Mouse (Mus musculus) stomach, embryonic 14.5 days (tissue): Measurements from ENCODE around the gene Pllp. TPM values are rescaled to one million over a fixed set of nuclear protein-coding genes. Genes with fewer than 3 reads are reported as not detected.
A peak's percentile ranks its signal among the peaks of the same experiment; 100 is the strongest.

ENCODE experiments used
- ATAC-seq: fragments of 200-750 bp; cut with Nextera tagmentation; 2 replicates; pipeline ENCODE4 v1.8.0; 2017; ENCODE audit warnings: low read depth, moderate TSS enrichment; ENCODE audit not compliant: insufficient number of reproducible peaks, insufficient read depth, low FRiP score
- H3K27ac ChIP-seq: fragments of 300-500 bp; sonication (generic); 2 replicates; pipeline ENCODE4 v1.5.1; 2014; ENCODE audit warnings: mild to moderate bottlenecking, low read length, moderate library complexity, mixed read lengths
- H3K27me3 ChIP-seq: fragments of 300-500 bp; sonication (generic); 2 replicates; pipeline ENCODE4 v1.6.1; 2014; ENCODE audit warnings: low read length, control low read depth, mixed read lengths; ENCODE audit not compliant: control insufficient read depth, insufficient read depth
- H3K36me3 ChIP-seq: fragments of 300-500 bp; sonication (generic); 2 replicates; pipeline ENCODE4 v1.6.1; 2014; ENCODE audit warnings: mild to moderate bottlenecking, control low read depth, low read length, moderate library complexity, mixed read lengths; ENCODE audit not compliant: control insufficient read depth, insufficient read depth
- H3K4me1 ChIP-seq: fragments of 300-500 bp; sonication (generic); 2 replicates; pipeline ENCODE4 v1.6.1; 2014; ENCODE audit warnings: low read length, control low read depth, mixed read lengths; ENCODE audit not compliant: control insufficient read depth, insufficient read depth
- H3K4me2 ChIP-seq: fragments of 300-500 bp; sonication (generic); replicated peaks from 2 replicates; pipeline ENCODE4 v1.6.1; 2014; ENCODE audit warnings: low read depth, low read length, control low read depth
- H3K4me3 ChIP-seq: fragments of 300-500 bp; sonication (generic); 2 replicates; pipeline ENCODE4 v1.5.1; 2014; ENCODE audit warnings: low read depth, low read length, control low read depth
- H3K9ac ChIP-seq: fragments of 300-500 bp; sonication (generic); replicated peaks from 2 replicates; pipeline ENCODE4 v1.6.1; 2014; ENCODE audit warnings: low read depth, mild to moderate bottlenecking, control low read depth, low read length, moderate library complexity, mixed read lengths
- H3K9me3 ChIP-seq: fragments of 300-500 bp; sonication (generic); 2 replicates; pipeline ENCODE4 v1.6.1; 2016; ENCODE audit warnings: low read depth, low read length, control low read depth; ENCODE audit not compliant: control insufficient read depth
- WGBS: fragments of 180-500 bp; shearing (Covaris S2); extraction: QIAGEN DNeasy Blood & Tissue Kit; methylation state at CpG from one replicate; pipeline ENCODE4 v1.1.7; 2014; 5-methylcytosine and 5-hydroxymethylcytosine counted together
- polyA plus RNA-seq: library from polyadenylated mRNA; unstranded; fragments of >200 nt; fragmentation: Nextera tagmentation; extraction: Ambion mirVana; gene quantifications from 2 replicates; pipeline ENCODE4 v1.2.1, GENCODE M21; 2014

The Pllp gene
- polyA plus RNA-seq, 1 experiment from 2014 or later: 65.6 TPM

- peak; percentile 83 for ATAC-seq
- H3K27ac ChIP-seq: peak overlapping the region; percentile 87
Measured at GRCm38 (mm10) chr8:94682732-94683524, 13.2 kb downstream of the Pllp start.

GRCm38 (mm10) chr8:94680414-94680813 is 15.7 kb downstream of the Pllp start:
- Histone ChIP-seq H3K9ac (no peak overlapping the region), H3K36me3 (no peaks in the 10 kb centered on the region), H3K27me3 (no peaks in the 10 kb centered on the region), H3K9me3 (no peaks in the 10 kb centered on the region), H3K4me1 (peaks cover 10% of the 10 kb centered on the region), H3K4me2 (no peak overlapping the region), H3K4me3 (no peak overlapping the region), H3K27ac (no peak overlapping the region)
- ATAC-seq: no peak
- WGBS: 86% methylated on average over 3 of the region's 3 CpGs

More at GRCm38 (mm10) chr8:94682732-94683524, 13.2 kb downstream of the Pllp start:
- H3K4me1 ChIP-seq: peaks cover 10% of the 10 kb centered on the region
- no peak overlapping the region for H3K4me2 ChIP-seq
- H3K4me3 ChIP-seq: no peak overlapping the region
- H3K9ac ChIP-seq: no peak overlapping the region
- WGBS: 64% methylated on average over 16 of the region's 16 CpGs
- no peaks in the 10 kb centered on the region for H3K9me3 ChIP-seq
- H3K27me3 ChIP-seq: no peaks in the 10 kb centered on the region
- no peaks in the 10 kb centered on the region for H3K36me3 ChIP-seq

DNA sequence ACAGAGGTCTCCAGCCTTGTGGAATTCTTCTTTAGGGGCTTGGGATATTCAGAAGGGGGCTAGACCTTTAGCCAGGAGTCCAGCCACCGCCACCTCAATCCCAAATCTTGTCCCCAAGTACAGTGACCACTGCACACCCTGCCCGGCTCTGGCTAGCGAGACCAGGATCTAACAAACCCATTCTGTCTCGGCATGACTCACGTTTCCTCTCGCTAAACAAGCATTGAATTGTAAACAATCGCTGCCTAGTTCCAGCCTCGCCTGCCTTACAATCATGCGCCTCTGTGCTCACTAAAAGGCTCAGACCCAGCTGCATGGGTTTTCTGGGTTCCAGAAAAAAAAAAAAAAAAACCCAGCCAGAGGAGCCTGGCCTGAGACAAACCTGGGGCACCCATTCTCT is 17.5 kb downstream of the Pllp start:
- 0 out of 2 replicates have a peak, but pooled peaks have one; percentile 35 for ATAC-seq
- H3K4me1 ChIP-seq: peaks cover 10% of the 10 kb centered on the region
- H3K27ac ChIP-seq: peak overlapping the region; percentile 87
- H3K9me3 ChIP-seq: no peaks in the 10 kb centered on the region
- H3K36me3 ChIP-seq: peaks cover 13% of the 10 kb centered on the region
- H3K9ac ChIP-seq: no peak overlapping the region
- no peak overlapping the region for H3K4me2 ChIP-seq
- no peak overlapping the region for H3K4me3 ChIP-seq
- 21% methylated on average over 9 of the region's 9 CpGs for WGBS
- no peaks in the 10 kb centered on the region for H3K27me3 ChIP-seq

DNA sequence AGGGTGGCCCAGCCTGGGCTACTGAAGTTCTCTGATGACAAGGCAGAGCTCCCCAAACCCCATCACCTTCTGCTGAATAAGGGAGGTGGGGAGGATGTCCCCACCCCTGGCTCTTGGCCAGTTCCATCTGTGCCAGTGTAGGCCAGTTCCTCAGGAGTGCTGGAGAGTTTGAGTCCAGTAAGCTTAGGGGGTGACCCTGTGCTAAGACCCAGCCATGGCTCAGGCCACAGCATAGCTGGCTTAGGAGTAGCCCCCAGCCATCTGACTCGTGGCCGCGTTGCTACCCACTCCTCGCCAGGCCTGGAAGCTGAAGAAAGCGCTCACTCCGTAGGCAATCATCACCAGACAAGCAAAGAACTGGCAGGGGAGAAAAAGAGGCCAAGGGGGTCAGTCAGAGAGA is 20.2 kb downstream of the Pllp start:
- no peak overlapping the region for H3K27ac ChIP-seq
- H3K4me1 ChIP-seq: peaks cover 10% of the 10 kb centered on the region
- ATAC-seq: 0 out of 2 replicates have a peak, but pooled peaks have one; percentile 25
- 90% methylated on average over 6 of the region's 6 CpGs for WGBS
- no peak overlapping the region for H3K9ac ChIP-seq
- H3K4me3 ChIP-seq: no peak overlapping the region
- H3K9me3 ChIP-seq: no peaks in the 10 kb centered on the region
- H3K27me3 ChIP-seq: no peaks in the 10 kb centered on the region
- no peak overlapping the region for H3K4me2 ChIP-seq
- peaks cover 39% of the 10 kb centered on the region for H3K36me3 ChIP-seq

- H3K4me1 ChIP-seq: peaks cover 10% of the 10 kb centered on the region
- WGBS: 73% methylated on average over 5 of the region's 5 CpGs
Measured at GRCm38 (mm10) chr8:94674384-94674783, 21.7 kb downstream of the Pllp start.

DNA sequence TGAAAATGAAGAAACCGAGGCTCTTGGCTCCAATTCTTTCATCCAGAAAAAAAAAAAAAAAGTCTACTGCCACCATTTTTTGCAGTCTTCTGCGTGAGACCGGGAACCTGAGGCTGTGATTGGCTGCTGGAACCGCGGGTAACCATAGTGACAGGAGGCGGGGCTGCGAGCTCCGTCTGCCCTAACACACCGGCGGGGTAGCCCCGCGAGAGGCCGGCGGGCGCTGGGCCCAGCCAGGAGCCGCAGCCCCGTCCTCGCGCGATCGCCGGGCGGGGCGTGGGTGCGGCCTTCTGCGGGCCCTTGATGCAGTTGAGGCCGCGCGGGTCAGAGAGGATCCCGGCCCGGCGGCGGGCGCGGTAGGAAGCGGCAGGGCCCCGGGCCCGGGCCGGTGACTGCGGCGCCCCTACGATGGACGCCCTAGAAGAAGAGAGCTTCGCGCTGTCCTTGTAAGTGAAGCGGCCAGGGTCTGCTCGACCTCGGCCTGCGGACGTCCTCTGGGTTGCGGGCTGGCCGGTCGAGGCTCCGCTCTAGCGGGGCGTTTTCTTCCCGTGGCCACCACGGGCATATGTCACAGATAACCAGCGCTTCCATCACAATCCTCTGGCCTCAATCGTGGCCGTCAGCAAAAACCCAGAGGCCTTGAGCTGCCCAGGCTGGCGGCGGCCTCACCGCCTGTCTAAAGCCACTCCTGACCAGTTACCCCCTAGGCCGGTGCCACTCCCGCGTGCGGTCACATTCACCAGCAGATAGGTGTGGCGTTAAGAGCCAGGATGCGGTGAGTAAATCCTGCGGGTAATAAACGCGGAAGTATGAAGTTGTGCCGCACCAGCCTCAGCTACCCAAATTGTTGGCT is 29.4 kb downstream of the Pllp start, which contains the start of gene Arl2bp:
Gene Arl2bp (plus strand): TSS at position 145 of the 853 bp plus-strand sequence.
- Histone ChIP-seq H3K4me1 (0 out of 2 replicates have a peak, but pooled peaks cover 3% of the 10 kb centered on the region), H3K4me3 (peak within 1 kb of the TSS; percentile 90), H3K9me3 (no peaks in the 10 kb centered on the region), H3K36me3 (peaks cover 26% of the 10 kb centered on the region), H3K27me3 (no peaks in the 10 kb centered on the region), H3K4me2 (peak within 1 kb of the TSS; percentile 63), H3K9ac (peak within 1 kb of the TSS; percentile 97), H3K27ac (peak within 1 kb of the TSS; percentile 90)
- ATAC-seq: peak; percentile 99
- WGBS: under 1% methylated on average over 74 of the region's 74 CpGs

More at GRCm38 (mm10) chr8:94674384-94674783, 21.7 kb downstream of the Pllp start:
- Histone ChIP-seq H3K36me3 (peaks cover 50% of the 10 kb centered on the region), H3K9ac (no peak overlapping the region), H3K4me2 (no peak overlapping the region), H3K27me3 (no peaks in the 10 kb centered on the region), H3K27ac (no peak overlapping the region), H3K9me3 (no peaks in the 10 kb centered on the region), H3K4me3 (no peak overlapping the region)
- no peak for ATAC-seq

GRCm38 (mm10) chr8:94664722-94665121 is 31.4 kb downstream of the Pllp start:
- H3K27me3 ChIP-seq: no peaks in the 10 kb centered on the region
- no peak for ATAC-seq
- no peak overlapping the region for H3K27ac ChIP-seq
- H3K4me3 ChIP-seq: no peak overlapping the region
- WGBS: 60% methylated on average over 2 of the region's 2 CpGs
- peaks cover 8% of the 10 kb centered on the region for H3K36me3 ChIP-seq
- no peaks in the 10 kb centered on the region for H3K9me3 ChIP-seq
- no peak overlapping the region for H3K9ac ChIP-seq
- H3K4me2 ChIP-seq: no peak overlapping the region
- 0 out of 2 replicates have a peak, but pooled peaks cover 3% of the 10 kb centered on the region for H3K4me1 ChIP-seq

GRCm38 (mm10) chr8:94660418-94660817 is 35.7 kb downstream of the Pllp start:
- ATAC-seq: peak; percentile 90; the same call in 1 of the 2 replicates
- Histone ChIP-seq H3K27ac (peak overlapping the region; percentile 40), H3K9me3 (no peaks in the 10 kb centered on the region)

More at GRCm38 (mm10) chr8:94660418-94660817, 35.7 kb downstream of the Pllp start:
- no peaks in the 10 kb centered on the region for H3K27me3 ChIP-seq
- 65% methylated on average over 4 of the region's 4 CpGs for WGBS
- peaks cover 11% of the 10 kb centered on the region; the same call in 1 of the 2 replicates for H3K36me3 ChIP-seq
- H3K4me3 ChIP-seq: no peak overlapping the region
- H3K9ac ChIP-seq: no peak overlapping the region
- no peak overlapping the region for H3K4me2 ChIP-seq
- no peaks in the 10 kb centered on the region for H3K4me1 ChIP-seq
